Mouse (Mus musculus) kidney, postnatal 10 days (tissue): Measurements from ENCODE around the gene Dlk1.
"Not testable (repeated sequence)": the region's sequence is repeated elsewhere in the genome, so short reads cannot be mapped to it uniquely, and the experiment has no call there.

Experiments used
- DNase-seq: peaks from one replicate; pipeline ENCODE4 v3.0.0; 2021; ENCODE audit warnings: mixed read lengths

Dlk1 gene

DNA sequence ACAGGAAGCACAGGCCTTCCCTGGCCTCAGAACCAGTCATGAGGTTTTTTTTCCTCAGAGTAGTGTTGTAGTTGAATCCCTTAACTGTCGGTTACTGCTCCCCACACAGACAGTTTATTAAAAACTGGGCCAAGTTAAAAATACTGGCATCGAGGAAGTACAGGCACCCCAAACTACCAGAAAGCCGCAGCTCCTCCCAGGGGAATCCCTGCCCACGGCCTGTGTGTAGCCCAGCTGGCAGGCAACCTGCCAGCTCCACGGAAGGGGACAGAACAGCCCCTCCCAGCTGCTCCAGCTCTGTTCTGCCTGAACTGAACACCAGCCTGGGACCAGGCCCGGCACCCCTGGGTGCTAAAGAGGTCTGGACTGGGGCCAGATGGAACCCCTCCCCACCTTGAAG, 11.3 kb upstream of the Dlk1 start:
- peak; percentile 26 for DNase-seq

DNA sequence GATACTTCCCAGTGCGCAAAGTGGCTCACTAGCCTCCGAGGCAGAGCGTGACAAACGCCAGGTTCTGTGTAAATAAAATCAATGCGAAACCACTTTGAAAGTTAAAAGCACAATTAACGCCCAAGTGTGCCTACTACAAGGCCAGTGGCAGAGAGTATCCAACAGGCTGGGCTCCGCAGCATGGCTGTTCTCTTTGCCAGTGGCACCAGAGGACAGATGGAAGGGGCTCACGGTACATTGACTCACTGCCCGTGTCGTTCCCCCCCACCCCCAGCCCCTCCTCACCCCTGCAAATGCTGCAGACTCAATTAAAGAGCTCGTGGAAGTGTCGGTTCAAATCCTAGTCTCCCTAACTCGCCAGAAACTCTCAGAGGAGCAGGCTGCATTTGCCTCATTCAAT, 10.5 kb upstream of the Dlk1 start:
- DNase-seq, result no peak

DNA sequence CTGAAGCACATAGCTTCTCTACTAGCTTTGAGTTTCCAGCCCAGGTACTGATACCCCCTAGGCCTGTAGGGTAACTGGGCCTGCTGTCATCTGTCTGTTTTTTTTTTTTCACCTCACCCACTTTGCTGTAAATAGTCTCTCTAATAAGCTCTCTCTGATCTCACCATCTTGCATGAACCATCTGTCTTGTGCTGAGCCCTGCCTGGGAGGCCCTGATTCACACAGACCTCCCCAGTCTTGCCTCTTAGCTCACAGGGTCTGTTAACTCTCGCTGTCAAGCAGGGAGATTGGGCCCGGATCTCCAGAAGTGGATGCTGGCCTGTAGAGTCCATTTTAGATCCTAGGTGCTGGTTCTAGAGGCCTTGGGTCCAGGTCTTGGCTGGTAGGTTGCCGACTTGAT, 9.3 kb upstream of the Dlk1 start:
- DNase-seq, result no peak

DNA sequence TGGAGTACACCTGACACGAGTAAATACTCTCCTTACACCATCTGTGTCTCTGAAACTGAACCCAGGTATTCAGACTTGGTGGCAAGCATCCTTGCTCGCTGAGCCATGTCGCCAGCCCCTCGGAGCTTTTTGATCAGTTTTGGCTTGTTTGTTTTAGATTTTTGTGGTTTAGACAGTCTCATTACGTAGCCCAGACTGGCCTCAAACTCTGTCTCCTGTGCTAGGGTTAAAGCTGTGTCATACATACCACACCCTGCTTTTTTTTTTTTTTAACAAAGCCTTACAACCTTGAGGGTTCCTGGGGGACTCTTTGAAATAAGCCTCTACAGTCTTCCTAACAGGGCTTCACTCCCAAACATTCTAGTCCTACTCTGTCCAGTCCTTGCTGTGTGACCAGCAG, 7.6 kb upstream of the Dlk1 start:
- no peak for DNase-seq

DNA sequence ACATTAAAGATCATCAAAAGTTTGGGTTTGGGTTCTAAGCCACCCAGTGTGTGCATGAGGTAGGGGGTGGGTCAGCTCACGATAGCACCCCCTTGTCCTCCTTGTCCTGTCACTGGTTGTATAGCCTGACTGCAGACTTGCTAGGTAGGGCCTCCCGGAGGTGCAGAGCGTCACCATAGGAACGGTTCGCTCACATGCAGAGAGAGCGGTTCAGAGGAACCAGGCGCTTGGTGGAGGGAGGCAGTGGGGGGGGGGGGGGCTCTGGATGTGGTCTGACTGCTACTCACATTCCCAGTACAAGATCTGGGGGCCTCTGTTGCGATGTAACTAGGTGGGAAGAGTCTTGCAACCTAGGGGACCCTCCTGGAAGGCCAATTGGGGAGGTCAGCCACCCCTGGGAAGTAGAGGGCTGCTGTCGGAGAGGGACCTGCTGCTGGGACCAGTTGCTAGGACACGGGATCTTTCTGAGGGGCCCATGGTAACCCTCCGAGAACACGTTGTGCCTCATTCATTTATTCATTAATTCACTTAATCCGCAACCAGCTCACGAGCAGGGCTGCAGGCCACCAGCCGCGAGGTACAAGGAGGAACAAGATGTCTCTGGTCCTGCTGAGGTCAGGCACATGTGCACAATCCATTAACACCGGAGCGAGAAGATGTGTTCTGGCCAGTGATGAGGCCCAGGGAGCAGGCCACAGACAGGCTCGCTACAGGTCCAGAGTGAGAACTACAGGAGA, 7.0 kb upstream of the Dlk1 start:
- DNase-seq, result no peak

DNA sequence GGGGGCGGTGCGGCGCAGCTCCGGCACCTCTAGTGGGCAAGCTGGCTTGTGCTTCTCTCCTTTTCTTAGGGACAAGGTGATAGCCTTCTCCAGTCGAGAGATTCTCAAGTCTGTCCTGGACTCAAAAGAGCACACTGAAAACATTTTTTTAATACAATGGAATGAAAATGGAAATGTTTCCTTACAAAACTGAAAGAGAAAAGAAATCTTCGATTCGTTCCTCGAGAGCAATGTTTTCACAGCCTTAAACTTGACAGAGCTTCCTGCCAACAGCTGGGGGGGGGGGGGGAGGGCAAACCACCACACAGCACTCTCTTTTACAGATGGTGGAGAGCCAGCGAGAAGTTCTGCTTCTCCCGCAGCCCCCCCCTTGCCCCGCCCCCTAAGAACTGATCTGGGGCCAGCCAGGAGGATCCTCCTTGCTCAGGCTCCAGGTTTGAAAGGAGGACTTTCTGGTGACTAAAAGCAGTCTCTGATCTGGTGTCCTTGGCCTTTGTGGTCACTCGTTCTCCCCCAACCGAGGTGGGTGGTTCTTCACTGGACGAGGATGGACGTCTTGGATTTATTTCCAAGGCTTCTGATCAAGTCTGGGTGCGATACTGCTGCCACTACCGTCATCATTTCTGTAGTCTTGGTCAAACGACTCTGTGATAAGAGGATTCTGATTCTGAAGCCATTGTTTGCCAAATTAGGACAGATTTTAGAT, 6.2 kb upstream of the Dlk1 start:
- DNase-seq, result peak; percentile 42

DNA sequence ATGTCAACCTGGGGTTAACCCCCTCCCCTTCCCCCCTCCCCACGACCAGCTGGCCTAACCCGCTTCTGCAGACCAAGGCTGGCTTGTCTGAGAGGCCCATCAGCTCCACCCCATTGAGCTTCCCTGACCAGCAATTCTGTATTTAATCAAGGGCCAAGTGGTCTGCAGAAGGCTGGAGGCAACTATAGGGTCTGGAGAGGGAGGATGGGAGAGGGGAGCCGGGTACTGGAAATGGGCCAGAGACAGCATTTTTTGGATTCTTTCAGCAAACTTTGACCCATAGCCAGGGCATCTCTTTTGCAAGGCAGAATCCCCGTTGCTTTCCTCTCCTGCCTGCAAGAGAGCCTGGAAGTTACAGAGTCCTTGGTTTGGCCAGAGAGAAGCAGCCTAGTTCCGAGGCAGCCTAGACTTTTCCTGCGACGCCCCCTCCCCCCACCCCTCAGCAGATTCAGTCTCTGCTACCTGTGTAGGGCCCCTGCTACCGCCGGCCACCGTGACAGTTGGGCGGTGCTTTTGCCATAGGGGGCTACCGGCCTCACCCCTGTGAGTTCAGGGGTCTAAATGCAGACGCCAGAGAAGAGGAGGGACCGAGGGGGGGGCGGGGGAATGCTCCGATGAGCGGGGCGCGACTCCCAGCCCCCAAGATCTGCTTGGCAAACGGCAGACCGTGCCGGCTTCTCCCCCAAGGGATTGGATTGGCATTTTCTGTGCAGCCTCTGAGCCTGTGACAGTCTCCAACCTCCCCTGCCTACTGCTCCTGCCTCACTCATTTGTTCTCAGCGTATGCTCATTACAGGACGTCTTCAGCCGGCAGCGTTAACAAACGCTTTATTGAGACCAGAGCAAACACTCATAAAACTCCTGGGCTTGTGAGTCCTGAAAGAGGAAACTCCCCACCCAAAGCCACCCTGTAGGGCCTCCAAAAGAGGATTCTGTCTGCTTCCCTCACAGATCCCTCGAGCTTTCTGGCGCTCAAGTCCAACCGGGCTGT, 2.9 kb upstream of the Dlk1 start:
- peak; percentile 29 for DNase-seq

DNA sequence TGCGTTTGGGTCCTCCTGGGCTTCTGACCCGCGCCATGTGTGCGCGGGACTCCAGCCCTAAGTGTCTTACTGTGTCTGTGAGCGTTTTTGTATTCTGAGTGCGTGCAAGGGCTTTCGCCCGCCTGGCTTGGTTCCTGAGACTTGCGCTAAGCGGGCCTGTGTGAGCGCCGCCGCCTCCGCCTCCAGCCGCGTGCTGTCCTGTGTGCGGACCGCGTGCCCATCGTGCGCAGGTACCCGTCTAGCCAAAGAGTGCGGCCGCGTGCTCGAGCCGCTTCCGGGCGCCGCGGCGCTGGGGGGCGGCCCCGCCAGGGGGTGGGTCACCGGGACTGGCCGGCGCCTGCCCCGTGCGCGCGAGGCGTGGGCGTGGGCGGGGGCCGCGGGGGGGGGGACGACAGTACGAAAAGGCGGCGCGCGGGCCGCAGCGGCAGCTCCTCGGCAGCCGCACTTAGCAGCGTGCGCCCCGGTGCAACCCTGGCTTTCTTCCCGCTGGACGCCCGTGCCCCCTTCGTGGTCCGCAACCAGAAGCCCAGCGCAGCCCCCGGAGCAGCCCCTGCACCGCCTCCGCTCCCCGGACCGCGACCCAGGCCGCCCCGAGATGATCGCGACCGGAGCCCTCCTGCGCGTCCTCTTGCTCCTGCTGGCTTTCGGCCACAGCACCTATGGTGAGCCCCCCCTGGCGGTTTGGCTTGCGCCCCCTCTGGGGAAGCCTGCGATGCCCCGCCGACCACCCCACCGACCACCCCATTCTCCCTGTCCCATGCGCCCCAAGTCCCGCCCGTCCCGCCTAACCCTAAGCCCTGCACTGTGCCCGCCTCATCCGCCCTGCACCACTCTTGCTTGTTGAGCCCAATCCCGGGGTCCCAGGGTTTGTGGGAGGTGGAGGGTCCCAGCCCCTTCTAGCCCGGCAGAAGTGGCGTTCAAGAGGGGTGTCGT, 708 bp downstream of the Dlk1 start:
- peak; percentile 35 for DNase-seq

DNA sequence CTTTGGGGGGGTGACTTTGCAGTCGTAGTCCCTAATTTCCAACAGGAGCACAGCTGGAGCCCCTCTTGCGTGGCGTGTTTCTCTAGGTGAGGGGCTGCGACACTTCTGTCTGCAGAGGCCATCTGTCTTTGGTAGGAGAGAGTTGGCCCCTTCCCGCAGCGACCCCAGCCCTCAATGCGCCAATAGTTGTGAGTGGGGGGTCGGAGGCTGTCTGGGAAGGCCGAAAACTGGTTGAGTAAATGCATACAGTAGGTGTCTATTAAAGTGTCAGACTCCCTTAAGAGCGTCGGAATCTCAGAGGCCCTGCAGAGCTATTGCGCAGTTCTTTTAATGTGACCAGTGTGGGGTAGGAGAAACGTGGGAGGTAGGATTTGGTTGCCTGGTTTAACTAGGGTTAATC, 1.5 kb downstream of the Dlk1 start:
- no peak for DNase-seq

DNA sequence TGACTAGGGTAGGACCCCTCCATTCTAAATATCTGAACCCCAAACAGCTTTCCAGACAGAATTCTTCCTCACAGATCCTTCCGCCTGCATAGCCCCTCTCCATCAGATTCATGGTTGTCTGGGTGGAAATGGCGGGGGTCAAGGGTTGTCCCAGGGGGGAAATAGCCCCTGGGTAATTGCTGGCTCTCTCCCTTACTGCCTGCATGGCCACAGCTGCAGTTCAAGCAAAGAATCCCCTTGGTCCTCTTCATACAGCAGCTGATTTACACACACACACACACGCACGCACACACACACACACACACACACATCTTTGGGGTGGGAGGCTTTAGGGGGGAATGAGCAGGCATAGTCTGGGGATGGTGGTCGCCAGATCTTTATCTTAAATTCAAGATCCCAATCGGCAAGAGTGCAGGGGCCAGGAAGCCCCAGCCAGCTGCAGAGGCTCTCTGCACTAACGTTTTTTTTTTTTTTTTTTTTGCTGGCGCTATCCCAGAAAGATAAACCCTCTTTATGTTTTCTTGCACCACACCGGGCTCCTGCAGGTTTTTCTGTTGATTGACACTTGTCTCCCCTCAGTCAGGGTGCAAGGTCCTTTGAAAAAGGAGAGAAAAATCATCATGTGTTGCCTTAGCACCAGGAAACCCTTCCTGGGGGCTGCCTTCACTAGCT, 4.0 kb downstream of the Dlk1 start:
- DNase-seq, result no peak

DNA sequence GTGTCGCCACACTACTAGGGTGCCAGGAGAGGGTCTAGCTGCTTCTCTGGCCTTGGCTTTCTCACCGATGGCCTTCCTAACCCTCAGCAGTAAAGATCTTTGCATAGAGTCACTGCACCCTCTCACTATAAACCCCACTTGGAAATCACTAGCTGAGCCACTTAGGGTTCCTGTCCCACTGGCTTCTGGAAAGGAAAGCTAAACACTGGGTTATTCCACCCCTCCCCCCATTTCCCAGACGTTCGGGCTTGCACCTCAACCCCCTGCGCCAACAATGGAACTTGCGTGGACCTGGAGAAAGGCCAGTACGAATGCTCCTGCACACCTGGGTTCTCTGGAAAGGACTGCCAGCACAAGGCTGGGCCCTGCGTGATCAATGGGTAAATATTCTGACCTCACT, 5.2 kb downstream of the Dlk1 start:
- DNase-seq, result no peak

DNA sequence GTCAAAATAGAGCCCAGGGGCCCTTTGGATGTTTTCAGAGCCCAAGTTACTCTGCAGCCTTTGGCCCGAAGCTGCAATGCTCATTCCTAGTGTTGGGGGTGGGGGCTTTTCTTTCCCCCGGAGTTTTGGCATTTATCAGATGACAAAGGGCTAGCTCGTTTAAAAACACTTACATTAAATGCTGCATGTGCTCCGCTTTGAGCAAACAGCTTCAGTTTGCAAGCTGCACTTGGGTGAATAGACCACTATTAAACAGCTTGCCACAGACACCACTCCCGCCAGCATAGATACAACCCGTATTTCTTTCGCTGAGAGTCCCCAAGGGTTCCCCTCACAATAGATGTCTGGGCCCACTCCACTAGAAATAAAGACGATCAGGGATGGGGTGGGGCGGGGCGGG, 6.3 kb downstream of the Dlk1 start:
- DNase-seq, result no peak

DNA sequence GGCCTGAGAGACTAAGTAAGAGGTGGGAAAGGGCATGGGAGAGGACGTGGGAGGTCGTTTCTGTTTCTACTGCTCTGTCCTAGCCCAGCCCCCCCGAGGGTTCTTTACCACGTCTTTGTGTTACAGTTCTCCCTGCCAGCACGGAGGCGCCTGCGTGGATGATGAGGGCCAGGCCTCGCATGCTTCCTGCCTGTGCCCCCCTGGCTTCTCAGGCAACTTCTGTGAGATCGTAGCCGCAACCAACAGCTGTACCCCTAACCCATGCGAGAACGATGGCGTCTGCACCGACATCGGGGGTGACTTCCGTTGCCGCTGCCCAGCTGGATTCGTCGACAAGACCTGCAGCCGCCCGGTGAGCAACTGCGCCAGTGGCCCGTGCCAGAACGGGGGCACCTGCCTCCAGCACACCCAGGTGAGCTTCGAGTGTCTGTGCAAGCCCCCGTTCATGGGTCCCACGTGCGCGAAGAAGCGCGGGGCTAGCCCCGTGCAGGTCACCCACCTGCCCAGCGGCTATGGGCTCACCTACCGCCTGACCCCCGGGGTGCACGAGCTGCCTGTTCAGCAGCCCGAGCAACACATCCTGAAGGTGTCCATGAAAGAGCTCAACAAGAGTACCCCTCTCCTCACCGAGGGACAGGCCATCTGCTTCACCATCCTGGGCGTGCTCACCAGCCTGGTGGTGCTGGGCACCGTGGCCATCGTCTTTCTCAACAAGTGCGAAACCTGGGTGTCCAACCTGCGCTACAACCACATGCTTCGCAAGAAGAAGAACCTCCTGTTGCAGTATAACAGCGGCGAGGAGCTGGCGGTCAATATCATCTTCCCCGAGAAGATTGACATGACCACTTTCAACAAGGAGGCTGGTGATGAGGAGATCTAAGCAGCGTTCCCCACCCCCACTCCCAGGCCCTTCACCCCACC, 7.1 kb downstream of the Dlk1 start:
- DNase-seq, result no peak

DNA sequence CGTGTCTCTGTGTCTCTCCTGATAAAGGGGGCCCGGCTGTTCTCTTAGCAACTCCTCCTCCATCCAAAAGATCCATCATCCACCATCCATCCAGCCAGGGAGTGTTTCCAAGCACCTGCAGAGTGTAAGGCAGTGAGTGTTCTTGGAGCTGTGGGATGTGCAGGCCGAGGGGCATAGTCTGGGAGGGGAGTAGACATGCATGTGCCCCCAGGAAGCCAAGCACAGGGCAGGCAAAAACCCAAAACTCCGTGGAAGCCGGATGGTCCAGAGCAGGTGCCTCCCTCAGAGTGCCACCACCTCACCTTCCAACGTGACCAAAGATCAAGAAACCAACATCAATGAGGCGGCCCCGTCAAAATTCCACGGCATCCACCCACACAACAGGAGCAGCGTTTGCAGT, 10.0 kb downstream of the Dlk1 start:
- DNase-seq, result no peak

DNA sequence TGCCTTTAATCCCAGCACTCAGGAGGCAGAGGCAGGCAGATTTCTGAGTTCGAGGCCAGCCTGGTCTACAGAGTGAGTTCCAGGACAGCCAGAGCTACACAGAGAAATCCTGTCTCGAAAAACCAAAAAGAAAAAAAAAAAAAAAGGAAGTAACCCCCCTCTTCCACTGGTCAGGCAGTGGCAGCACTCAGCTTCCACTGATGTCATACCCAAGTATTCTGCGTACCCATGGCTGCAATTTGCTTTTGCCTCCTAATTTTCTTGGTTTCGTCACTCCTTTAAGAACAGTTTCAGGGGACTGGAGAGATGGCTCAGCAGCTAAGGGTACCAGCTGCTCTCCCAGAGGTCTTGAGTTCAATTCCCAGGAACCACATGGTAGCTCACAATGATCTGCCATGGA, 14.8 kb downstream of the Dlk1 start:
- DNase-seq, result not testable (repeated sequence)

DNA sequence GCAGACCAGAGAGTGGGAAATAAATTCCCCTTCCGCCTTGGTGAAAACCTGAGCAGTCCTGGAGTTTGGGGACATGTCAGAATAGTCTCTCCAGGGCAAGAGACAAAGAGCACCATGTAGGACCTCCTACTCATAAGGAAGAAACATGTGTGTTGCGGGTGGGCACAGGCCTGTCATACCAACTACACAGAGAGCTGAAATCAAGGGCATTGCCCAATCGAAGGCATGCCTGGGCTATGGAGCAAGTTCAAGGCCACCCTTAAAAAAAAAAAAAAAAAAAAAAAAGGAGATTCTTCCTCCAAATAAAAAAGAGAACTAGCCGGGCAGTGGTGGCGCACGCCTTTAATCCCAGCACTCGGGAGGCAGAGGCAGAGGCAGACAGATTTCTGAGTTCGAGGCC, 17.2 kb downstream of the Dlk1 start:
- no peak for DNase-seq

DNA sequence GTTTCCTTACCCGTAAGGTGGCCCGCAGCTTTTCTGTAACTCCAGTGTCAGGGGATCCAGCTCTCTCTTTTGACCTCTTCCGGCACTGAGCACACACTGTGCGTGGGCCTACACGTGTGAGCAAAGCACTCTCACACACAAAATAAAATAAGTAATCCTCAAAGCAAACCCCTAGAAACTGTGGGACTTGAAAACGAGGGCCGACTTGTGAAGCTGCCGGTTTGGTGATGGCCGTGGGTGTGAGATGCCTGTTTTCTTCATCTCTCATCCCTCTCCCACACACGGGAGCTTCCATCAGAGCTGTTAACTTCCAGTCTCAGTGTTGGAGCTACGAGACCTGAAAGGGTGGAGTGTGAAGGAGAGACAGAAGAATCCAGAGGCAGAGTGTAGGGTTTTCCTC, 20.0 kb downstream of the Dlk1 start:
- DNase-seq, result no peak

DNA sequence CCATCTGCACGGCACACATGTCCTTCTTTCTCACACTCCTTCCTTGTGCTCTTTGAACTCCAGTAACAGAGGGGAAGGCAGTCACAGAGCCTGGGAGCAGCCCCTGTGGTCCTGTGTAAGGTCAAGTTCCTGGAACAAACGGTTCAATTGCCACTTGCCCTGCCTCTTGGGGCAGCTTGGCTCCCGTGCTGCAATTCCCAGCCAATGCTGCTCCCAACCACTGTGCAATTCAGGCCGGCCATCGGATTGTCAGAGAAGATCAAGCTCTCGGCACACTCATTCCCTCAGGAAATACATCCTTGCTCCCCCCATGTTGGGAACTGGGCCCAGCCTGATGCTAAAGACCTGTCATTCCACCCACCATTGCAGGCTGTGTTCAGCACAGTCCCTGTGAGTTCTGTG, 21.0 kb downstream of the Dlk1 start:
- DNase-seq, result no peak

DNA sequence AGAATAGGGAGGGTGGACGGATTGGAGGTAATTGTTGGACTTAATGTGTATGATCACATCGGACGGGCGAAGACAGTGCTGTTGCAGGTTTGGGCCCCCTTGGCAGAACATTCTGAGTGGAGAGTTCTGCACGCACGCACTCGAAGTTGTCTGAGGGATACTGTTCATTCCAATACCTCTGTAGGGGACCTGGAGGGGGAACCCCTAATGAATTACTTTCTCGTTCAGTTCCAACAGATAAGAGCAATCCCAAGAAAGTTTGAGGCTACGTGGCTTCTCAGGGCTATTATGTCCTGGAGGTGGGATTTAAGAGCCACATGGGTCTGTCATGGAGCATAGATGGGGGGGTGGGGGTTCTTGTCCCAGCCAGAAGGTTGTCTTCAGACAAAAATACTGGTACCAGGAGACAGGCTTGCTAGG, 21.6 kb downstream of the Dlk1 start:
- DNase-seq, result no peak

DNA sequence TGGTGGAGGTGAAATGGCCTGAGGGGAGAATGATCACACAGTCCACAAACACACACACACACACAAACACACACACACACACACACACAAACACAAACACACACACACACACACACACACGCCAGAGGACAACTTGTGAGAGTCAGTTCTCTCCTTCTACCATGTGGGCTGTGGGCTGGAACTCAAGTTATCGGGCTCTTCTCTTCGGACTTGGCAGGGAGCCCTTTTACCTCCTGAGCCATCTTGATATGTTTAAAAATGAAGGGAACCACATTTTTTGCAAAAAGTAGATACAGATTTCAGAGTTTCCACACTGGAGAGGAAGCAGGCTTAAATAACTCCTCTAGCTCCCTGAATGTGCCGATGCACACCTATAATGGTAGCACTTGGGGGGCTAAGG, 22.9 kb downstream of the Dlk1 start:
- no peak for DNase-seq

DNA sequence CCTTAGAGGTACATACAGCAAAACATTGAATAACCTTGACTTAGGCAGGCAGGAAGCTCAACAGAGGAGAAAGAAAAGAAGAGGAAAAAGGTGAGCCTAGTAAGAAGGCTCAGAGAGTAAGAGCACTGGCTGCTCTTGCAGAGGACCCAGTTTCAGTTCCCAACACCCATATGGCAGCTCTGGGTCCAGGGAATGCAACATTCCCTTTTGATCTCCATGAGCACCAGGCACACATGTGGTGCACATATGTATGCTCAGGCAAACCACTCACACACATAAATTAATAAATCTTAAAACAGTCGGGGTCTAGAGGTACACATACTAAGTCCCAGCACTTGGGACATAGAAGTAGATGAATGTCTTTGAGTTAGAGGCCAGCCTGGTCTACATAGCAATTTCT, 33.9 kb downstream of the Dlk1 start:
- not testable (repeated sequence) for DNase-seq
